Mouse (Mus musculus) adipocyte (in vitro differentiated cells): ENCODE measurements at regions not wholly inside any gene's neighbourhood (a gene's known extent, or its start where the extent isn't known, plus 50 kb on each side); places are given as distances from the start of the nearest gene placed in this dataset.
A peak's percentile ranks its signal among the peaks of the same experiment; 100 is the strongest.

Source experiments
- DNase-seq: peaks from one replicate; pipeline ENCODE4 v3.0.0-alpha.2; 2016; ENCODE audit warnings: low spot score

- DNase-seq = peak; percentile 74
Measured at GRCm38 (mm10) chr3:38130088-38130487, 354.6 kb downstream of the Ankrd50 start.

GRCm38 (mm10) chr3:38129167-38129500 lies 355.5 kb downstream of the Ankrd50 start:
- DNase-seq = no peak

GRCm38 (mm10) chr3:38128486-38129166 lies 356.0 kb downstream of the Ankrd50 start:
- peak; percentile 98 for DNase-seq

GRCm38 (mm10) chr3:38116071-38116787 lies 368.4 kb downstream of the Ankrd50 start:
- no peak for DNase-seq

- DNase-seq = no peak
Measured at GRCm38 (mm10) chr3:38112568-38112967, 372.1 kb downstream of the Ankrd50 start.

GRCm38 (mm10) chr3:38105022-38105857 lies 379.4 kb downstream of the Ankrd50 start:
- peak; percentile 56 for DNase-seq

- DNase-seq = no peak
Measured at GRCm38 (mm10) chr3:38104418-38104817, 380.1 kb upstream of the Gm5148 start.

GRCm38 (mm10) chr3:38102985-38103384 lies 378.7 kb upstream of the Gm5148 start:
- no peak for DNase-seq

- no peak for DNase-seq
Measured at GRCm38 (mm10) chr3:38102181-38102580, 377.9 kb upstream of the Gm5148 start.

- DNase-seq = peak; percentile 49
Measured at GRCm38 (mm10) chr3:38094370-38094979, 370.2 kb upstream of the Gm5148 start.

- no peak for DNase-seq
Measured at GRCm38 (mm10) chr3:38084548-38084947, 360.3 kb upstream of the Gm5148 start.

GRCm38 (mm10) chr3:38082386-38082785 lies 358.1 kb upstream of the Gm5148 start:
- DNase-seq = no peak

- DNase-seq = peak; percentile 38
Measured at GRCm38 (mm10) chr3:38076835-38077234, 352.5 kb upstream of the Gm5148 start.

- no peak for DNase-seq
Measured at GRCm38 (mm10) chr3:38073946-38074345, 349.7 kb upstream of the Gm5148 start.

- DNase-seq = no peak
Measured at GRCm38 (mm10) chr3:38055627-38056026, 331.3 kb upstream of the Gm5148 start.

- DNase-seq = peak; percentile 74
Measured at GRCm38 (mm10) chr3:38052941-38053340, 328.7 kb upstream of the Gm5148 start.

- no peak for DNase-seq
Measured at GRCm38 (mm10) chr3:38051748-38052147, 327.5 kb upstream of the Gm5148 start.

- no peak for DNase-seq
Measured at GRCm38 (mm10) chr3:38050856-38051255, 326.6 kb upstream of the Gm5148 start.

GRCm38 (mm10) chr3:38050366-38050765 lies 326.1 kb upstream of the Gm5148 start:
- no peak for DNase-seq

- no peak for DNase-seq
Measured at GRCm38 (mm10) chr3:38049290-38049689, 325.0 kb upstream of the Gm5148 start.

- DNase-seq = no peak
Measured at GRCm38 (mm10) chr3:38047445-38047844, 323.2 kb upstream of the Gm5148 start.

GRCm38 (mm10) chr3:38046611-38047010 lies 322.3 kb upstream of the Gm5148 start:
- no peak for DNase-seq
